Comparison of ENCODE assay signal across 16 mouse cellular contexts in genomic region chr2:128784814-128785213, GRCm38 (mm10).
"Had no signal": no experiment of that assay in that cellular context is flagged by ENCODE, and none has a peak within 500 bp of the region (broad histone marks: within the 10 kb centered on the region; RNA-seq: fewer than 3 reads in every experiment).

No protein-coding gene starts in this region.

- H3K4me1 ChIP-seq: kidney, embryonic 15.5 days; limb, embryonic 15.5 days; liver, embryonic 12.5 days; midbrain, embryonic 15.5 days had no signal

- H3K36me3 ChIP-seq: liver, embryonic 12.5 days; midbrain, embryonic 15.5 days; neural tube, embryonic 13.5 days had no signal

- ATAC-seq: liver, embryonic 12.5 days; midbrain, embryonic 15.5 days had no signal

- H3K27ac ChIP-seq: kidney, embryonic 15.5 days; limb, embryonic 15.5 days; liver, embryonic 12.5 days; midbrain, embryonic 15.5 days; neural tube, embryonic 13.5 days had no signal

- H3K27me3 ChIP-seq: kidney, embryonic 15.5 days; limb, embryonic 15.5 days; liver, embryonic 12.5 days; midbrain, embryonic 15.5 days; neural tube, embryonic 13.5 days had no signal

- H3K4me2 ChIP-seq: kidney, embryonic 15.5 days; limb, embryonic 15.5 days; liver, embryonic 12.5 days; lung, embryonic 14.5 days; midbrain, embryonic 11.5 days; midbrain, embryonic 15.5 days; neural tube, embryonic 13.5 days had no signal

- DNase-seq: kidney, adult 2 months; kidney, postnatal 14 days; lung, embryonic 14.5 days; lung, postnatal 10 days; lung, postnatal 4 days; retina, postnatal 1 day; right cerebral cortex, postnatal 4 days; spleen, adult 18-20 months; thymus, postnatal 4 days had no signal

- H3K9me3 ChIP-seq: kidney, embryonic 15.5 days; limb, embryonic 15.5 days; liver, embryonic 12.5 days; megakaryocyte, embryonic 14.5 days; midbrain, embryonic 15.5 days; neural tube, embryonic 13.5 days had no signal

- H3K4me3 ChIP-seq: kidney, embryonic 15.5 days; limb, embryonic 15.5 days; liver, embryonic 12.5 days; megakaryocyte, embryonic 14.5 days; midbrain, embryonic 15.5 days; neural tube, embryonic 13.5 days had no signal

- H3K9ac ChIP-seq: kidney, embryonic 15.5 days; limb, embryonic 15.5 days; liver, embryonic 12.5 days; lung, embryonic 14.5 days; midbrain, embryonic 15.5 days; neural tube, embryonic 13.5 days had no signal
